Mouse (Mus musculus) heart, embryonic 13.5 days (tissue): ENCODE measurements at regions not wholly inside any gene's neighbourhood (a gene's known extent, or its start where the extent isn't known, plus 50 kb on each side); places are given as distances from the start of the nearest gene placed in this dataset.

Source experiments
- ATAC-seq: fragments of 200-750 bp; cut with Nextera tagmentation; 2 replicates; pipeline ENCODE4 v1.8.0; 2017; ENCODE audit warnings: moderate TSS enrichment; ENCODE audit not compliant: insufficient number of reproducible peaks, low FRiP score, low TSS enrichment; ENCODE audit errors: extremely low read depth
- H3K27ac ChIP-seq: fragments of 300-500 bp; sonication (generic); replicated peaks from 2 replicates; pipeline ENCODE4 v1.5.1; 2015; ENCODE audit warnings: moderate library complexity, mild to moderate bottlenecking, inconsistent platforms
- H3K27me3 ChIP-seq: fragments of 300-500 bp; sonication (generic); replicated peaks from 2 replicates; pipeline ENCODE4 v1.6.1; 2015; ENCODE audit warnings: mild to moderate bottlenecking, inconsistent platforms
- H3K36me3 ChIP-seq: fragments of 300-500 bp; sonication (generic); 2 replicates; pipeline ENCODE4 v1.6.1; 2015; ENCODE audit warnings: mild to moderate bottlenecking, inconsistent platforms
- H3K4me1 ChIP-seq: fragments of 300-500 bp; sonication (generic); 2 replicates; pipeline ENCODE4 v1.6.1; 2015; ENCODE audit warnings: inconsistent platforms
- H3K4me2 ChIP-seq: fragments of 300-500 bp; sonication (generic); 2 replicates; pipeline ENCODE4 v1.6.1; 2015; ENCODE audit warnings: inconsistent platforms, mild to moderate bottlenecking, moderate library complexity
- H3K4me3 ChIP-seq: fragments of 300-500 bp; sonication (generic); 2 replicates; pipeline ENCODE4 v1.5.1; 2015; ENCODE audit warnings: moderate library complexity, mild to moderate bottlenecking, inconsistent platforms
- H3K9ac ChIP-seq: fragments of 300-500 bp; sonication (generic); 2 replicates; pipeline ENCODE4 v1.6.1; 2015; ENCODE audit warnings: inconsistent platforms, mild to moderate bottlenecking, moderate library complexity
- H3K9me3 ChIP-seq: fragments of 300-500 bp; sonication (generic); 2 replicates; pipeline ENCODE4 v1.6.1; 2016; ENCODE audit warnings: inconsistent platforms
- WGBS: fragments of 180-500 bp; shearing (Covaris S2); methylation state at CpG from one replicate; pipeline ENCODE4 v1.1.7; 2015; ENCODE audit warnings: mixed read lengths; 5-methylcytosine and 5-hydroxymethylcytosine counted together

DNA sequence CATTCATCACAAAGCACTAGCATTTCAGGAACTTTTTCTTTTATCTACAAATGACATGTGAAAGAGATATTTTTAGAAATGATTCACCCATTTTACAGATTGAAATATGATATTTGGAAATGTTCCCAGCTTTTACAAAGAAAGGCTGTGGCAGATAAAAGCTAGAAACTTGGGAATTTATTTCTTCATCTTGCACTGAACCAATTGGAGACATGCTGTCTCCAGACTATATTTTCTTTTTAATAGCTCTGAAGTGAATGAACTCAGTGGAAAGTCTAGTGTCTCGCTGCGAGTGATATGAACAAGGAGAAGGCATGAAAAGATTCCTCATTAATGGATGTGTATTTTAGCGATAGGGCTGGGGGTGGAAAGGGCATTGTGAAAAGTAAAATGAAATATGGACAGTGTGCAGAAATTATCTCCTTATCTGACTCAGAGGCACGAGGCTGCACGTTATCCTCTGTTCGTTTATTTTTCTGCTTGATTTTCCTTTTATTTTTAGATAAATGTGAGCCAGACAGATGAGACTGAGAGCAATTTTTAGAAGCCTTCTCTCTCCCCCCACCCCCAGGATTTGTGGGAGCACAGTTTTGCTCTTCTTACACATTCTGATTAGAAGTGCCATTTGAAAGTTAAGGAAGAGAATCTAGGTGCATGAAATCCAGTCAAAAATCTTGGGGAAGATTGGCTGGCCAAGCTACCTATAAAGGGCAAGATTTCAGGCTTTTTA lies 96.0 kb upstream of the Tcf21 start:
- Histone ChIP-seq H3K27ac (peak overlapping the region; percentile 28; the same call in 1 of the 2 replicates), H3K4me3 (no peak overlapping the region), H3K27me3 (no peaks in the 10 kb centered on the region), H3K36me3 (no peaks in the 10 kb centered on the region), H3K9me3 (no peaks in the 10 kb centered on the region), H3K4me2 (no peak overlapping the region), H3K9ac (no peak overlapping the region), H3K4me1 (no peaks in the 10 kb centered on the region)
- no peak for ATAC-seq
- WGBS: 36% methylated on average over 6 of the region's 6 CpGs

DNA sequence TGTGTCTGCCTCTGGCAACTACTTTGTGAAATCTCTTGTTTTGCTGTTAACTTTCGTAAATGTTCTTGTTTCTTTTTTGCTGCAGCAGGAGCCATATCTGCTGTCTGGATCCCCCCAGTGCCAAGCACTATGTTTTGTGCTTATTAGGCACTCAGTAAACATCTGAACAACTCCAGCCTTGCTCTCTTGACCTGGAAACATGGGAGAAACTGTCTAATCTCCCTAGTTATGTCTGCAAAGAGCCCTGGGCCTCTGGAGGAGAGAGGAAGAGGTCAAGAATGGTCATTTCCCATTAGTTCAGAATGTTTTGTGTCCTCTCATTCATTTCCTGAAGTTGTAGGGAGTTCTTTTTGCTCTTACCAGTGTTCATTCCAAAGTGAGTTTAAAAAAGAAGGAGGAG lies 93.1 kb upstream of the Tcf21 start:
- 73% methylated on average over 1 of the region's 1 CpGs for WGBS
- ATAC-seq: no peak

DNA sequence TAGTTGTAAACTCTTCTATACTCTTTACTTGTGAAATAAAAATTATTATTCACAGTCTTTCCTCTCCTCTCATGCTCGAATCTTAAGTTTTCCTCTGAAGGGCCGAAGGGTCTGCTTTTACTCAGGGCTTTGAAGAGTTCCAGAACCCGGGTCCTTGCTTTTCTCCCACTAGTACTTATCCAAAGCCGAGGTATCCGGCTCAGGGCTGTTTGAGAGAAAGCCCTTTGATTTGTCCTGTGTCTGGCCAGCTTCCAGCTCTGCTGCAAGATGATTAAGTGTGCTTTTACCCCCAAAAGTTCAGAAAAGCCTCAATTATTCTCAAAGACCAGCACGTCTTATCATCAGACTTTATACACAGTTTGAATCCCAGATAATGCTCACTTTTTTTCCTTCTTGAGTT lies 88.7 kb upstream of the Tcf21 start:
- WGBS: 34% methylated on average over 6 of the region's 6 CpGs
- Histone ChIP-seq H3K4me1 (peaks cover 5% of the 10 kb centered on the region; the same call in 1 of the 2 replicates), H3K4me2 (no peak overlapping the region), H3K36me3 (no peaks in the 10 kb centered on the region), H3K27ac (peak overlapping the region; percentile 24; the same call in 1 of the 2 replicates), H3K4me3 (no peak overlapping the region), H3K9ac (no peak overlapping the region), H3K9me3 (no peaks in the 10 kb centered on the region), H3K27me3 (no peaks in the 10 kb centered on the region)
- ATAC-seq: no peak

More for the DNA sequence above, 93.1 kb upstream of the Tcf21 start:
- H3K27ac ChIP-seq: no peak overlapping the region
- H3K27me3 ChIP-seq: no peaks in the 10 kb centered on the region
- no peak overlapping the region for H3K9ac ChIP-seq
- H3K9me3 ChIP-seq: no peaks in the 10 kb centered on the region
- H3K4me2 ChIP-seq: no peak overlapping the region
- peaks cover 5% of the 10 kb centered on the region; the same call in 1 of the 2 replicates for H3K4me1 ChIP-seq
- no peak overlapping the region for H3K4me3 ChIP-seq
- H3K36me3 ChIP-seq: no peaks in the 10 kb centered on the region

GRCm38 (mm10) chr10:22905281-22905680 lies 85.3 kb upstream of the Tcf21 start:
- H3K4me2 ChIP-seq: no peak overlapping the region
- no peak overlapping the region for H3K27ac ChIP-seq
- no peak overlapping the region for H3K9ac ChIP-seq
- H3K36me3 ChIP-seq: no peaks in the 10 kb centered on the region
- no peaks in the 10 kb centered on the region for H3K27me3 ChIP-seq
- H3K4me1 ChIP-seq: peaks cover 5% of the 10 kb centered on the region; the same call in 1 of the 2 replicates
- ATAC-seq: no peak
- H3K4me3 ChIP-seq: no peak overlapping the region
- no peaks in the 10 kb centered on the region for H3K9me3 ChIP-seq
- WGBS: 76% methylated on average over 2 of the region's 2 CpGs

DNA sequence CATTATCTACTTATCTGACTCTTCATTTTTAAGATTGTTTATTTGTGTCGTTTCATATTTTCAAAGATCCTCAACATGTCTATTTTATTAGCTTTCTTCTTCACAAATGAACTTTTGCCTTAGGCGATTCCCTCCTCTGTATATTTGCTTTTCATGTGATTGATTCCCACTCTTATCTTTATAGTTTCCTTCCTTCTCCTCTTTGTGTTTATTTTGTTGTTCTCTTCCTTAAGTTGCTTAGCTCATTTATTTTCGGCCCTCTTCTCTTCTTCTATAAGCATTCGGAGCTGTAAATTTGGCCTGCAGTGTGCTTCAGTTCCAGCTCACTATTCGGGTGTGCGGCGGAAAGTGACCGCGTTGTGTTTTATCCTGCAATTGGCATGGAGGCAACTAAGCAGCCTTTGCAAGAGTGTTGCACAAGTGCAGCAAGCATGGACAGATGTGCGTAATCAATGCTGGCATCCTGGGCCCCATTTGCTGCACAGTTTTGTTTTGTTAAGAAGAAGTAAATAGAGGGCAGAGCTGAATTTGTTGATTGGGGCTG lies 73.5 kb upstream of the Tcf21 start:
- 65% methylated on average over 10 of the region's 10 CpGs for WGBS
- no peak overlapping the region for H3K4me3 ChIP-seq
- no peak overlapping the region for H3K4me2 ChIP-seq
- no peaks in the 10 kb centered on the region for H3K9me3 ChIP-seq
- H3K36me3 ChIP-seq: no peaks in the 10 kb centered on the region
- no peaks in the 10 kb centered on the region for H3K27me3 ChIP-seq
- no peak overlapping the region for H3K27ac ChIP-seq
- H3K4me1 ChIP-seq: no peaks in the 10 kb centered on the region
- no peak for ATAC-seq
- no peak overlapping the region for H3K9ac ChIP-seq

- Histone ChIP-seq H3K27ac (peak overlapping the region; percentile 49), H3K4me2 (no peak overlapping the region), H3K4me3 (no peak overlapping the region), H3K4me1 (0 out of 2 replicates have a peak, but pooled peaks cover 10% of the 10 kb centered on the region), H3K9ac (no peak overlapping the region), H3K27me3 (no peaks in the 10 kb centered on the region), H3K36me3 (no peaks in the 10 kb centered on the region), H3K9me3 (no peaks in the 10 kb centered on the region)
- no peak for ATAC-seq
- 34% methylated on average over 6 of the region's 6 CpGs for WGBS
Observed at GRCm38 (mm10) chr10:22887451-22887850, 67.5 kb upstream of the Tcf21 start.

DNA sequence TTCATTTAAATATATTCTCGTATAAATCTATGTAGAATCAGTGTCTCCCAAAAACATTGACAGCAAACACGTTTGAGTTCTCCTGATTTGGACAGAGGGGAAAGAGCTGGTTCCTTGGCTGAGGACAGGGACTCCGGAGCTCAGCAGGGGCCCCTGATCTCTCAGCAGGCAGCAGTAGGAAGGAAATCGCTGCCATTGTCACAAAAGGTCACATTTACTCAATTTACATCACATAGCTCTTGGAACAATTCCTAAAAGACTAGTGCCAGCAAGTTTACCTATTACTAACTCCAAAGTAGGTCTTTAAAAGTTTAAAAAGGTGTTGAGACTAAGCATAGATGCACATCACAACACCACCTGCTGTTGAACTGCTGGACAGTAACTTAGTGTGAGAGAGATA lies 59.7 kb upstream of the Tcf21 start:
- H3K4me1 ChIP-seq: peaks cover 13% of the 10 kb centered on the region
- no peaks in the 10 kb centered on the region for H3K36me3 ChIP-seq
- ATAC-seq: no peak
- no peaks in the 10 kb centered on the region for H3K9me3 ChIP-seq
- H3K27me3 ChIP-seq: no peaks in the 10 kb centered on the region
- no peak overlapping the region for H3K4me3 ChIP-seq
- no peak overlapping the region for H3K4me2 ChIP-seq
- WGBS: 26% methylated on average over 4 of the region's 4 CpGs
- H3K27ac ChIP-seq: no peak overlapping the region
- H3K9ac ChIP-seq: no peak overlapping the region

DNA sequence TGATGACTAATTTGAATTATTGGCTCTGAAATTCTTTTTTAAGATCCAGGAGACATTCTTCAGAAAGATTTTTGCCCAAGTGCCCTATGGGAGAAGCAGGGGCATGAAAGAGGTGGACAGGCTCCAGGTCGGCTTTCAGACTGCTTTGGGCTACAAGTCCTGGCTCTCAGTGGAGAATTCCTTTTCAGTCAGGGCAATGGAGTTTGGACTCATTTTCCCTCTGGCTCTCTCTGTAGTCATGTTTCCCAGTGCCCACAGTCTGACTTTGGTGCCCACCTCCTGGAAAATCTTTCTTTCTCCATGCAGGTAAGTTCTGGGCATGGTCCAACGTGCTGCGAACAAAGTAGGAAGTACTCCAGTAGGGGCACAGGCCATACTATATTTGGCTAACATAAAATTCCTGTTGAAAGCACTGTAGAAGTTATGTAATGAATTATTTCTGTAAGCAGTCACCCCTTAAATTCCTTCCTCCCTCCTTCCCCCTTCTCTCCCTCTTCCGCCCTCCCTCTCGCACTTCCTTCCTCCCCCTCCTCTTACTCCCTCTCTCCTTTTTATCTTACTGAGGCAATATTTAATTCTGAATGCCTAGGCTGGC lies 57.7 kb upstream of the Tcf21 start:
- H3K4me3 ChIP-seq: no peak overlapping the region
- no peaks in the 10 kb centered on the region for H3K27me3 ChIP-seq
- no peak overlapping the region for H3K4me2 ChIP-seq
- H3K36me3 ChIP-seq: no peaks in the 10 kb centered on the region
- ATAC-seq: no peak
- 0 out of 2 replicates have a peak overlapping the region, but pooled peaks have one; percentile 4 for H3K27ac ChIP-seq
- H3K9me3 ChIP-seq: no peaks in the 10 kb centered on the region
- peaks cover 19% of the 10 kb centered on the region for H3K4me1 ChIP-seq
- WGBS: 45% methylated on average over 5 of the region's 5 CpGs
- H3K9ac ChIP-seq: no peak overlapping the region

GRCm38 (mm10) chr10:22877028-22877427 lies 57.1 kb upstream of the Tcf21 start:
- Histone ChIP-seq H3K4me3 (no peak overlapping the region), H3K9me3 (no peaks in the 10 kb centered on the region), H3K4me2 (no peak overlapping the region), H3K9ac (no peak overlapping the region), H3K27me3 (no peaks in the 10 kb centered on the region), H3K36me3 (no peaks in the 10 kb centered on the region), H3K4me1 (peaks cover 21% of the 10 kb centered on the region), H3K27ac (no peak overlapping the region)
- no peak for ATAC-seq
- 47% methylated on average over 2 of the region's 2 CpGs for WGBS

- Histone ChIP-seq H3K4me2 (no peak overlapping the region), H3K4me3 (no peak overlapping the region), H3K4me1 (peaks cover 21% of the 10 kb centered on the region), H3K36me3 (no peaks in the 10 kb centered on the region), H3K27me3 (no peaks in the 10 kb centered on the region), H3K9ac (no peak overlapping the region), H3K27ac (peak overlapping the region; percentile 48), H3K9me3 (no peaks in the 10 kb centered on the region)
- 48% methylated on average over 5 of the region's 5 CpGs for WGBS
- ATAC-seq: no peak
Observed at GRCm38 (mm10) chr10:22875675-22876074, 55.7 kb upstream of the Tcf21 start.

DNA sequence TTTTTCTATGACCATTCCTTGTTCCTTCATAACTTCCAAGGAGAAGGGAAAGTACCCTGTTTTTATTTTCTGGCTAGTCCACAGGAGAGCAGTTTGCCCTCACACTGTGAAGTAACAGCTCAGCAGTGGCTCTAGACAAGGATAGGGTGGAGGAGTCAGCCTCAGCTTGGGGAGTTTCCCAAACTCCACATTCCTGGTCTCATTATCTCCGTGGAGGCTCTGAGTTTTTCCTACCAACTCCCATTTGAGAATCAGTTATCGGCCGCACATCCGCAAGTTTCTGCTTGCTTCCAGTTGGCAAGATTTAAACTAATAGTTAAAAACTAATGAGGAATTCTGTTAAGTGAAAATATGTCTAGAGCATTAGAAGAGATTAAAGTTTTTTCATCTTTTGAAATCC lies 55.2 kb upstream of the Tcf21 start:
- 30% methylated on average over 4 of the region's 4 CpGs for WGBS
- H3K27ac ChIP-seq: peak overlapping the region; percentile 28; the same call in 1 of the 2 replicates

More for the DNA sequence above, 55.2 kb upstream of the Tcf21 start:
- no peak overlapping the region for H3K4me3 ChIP-seq
- peaks cover 21% of the 10 kb centered on the region for H3K4me1 ChIP-seq
- H3K27me3 ChIP-seq: no peaks in the 10 kb centered on the region
- no peaks in the 10 kb centered on the region for H3K9me3 ChIP-seq
- no peaks in the 10 kb centered on the region for H3K36me3 ChIP-seq
- H3K4me2 ChIP-seq: no peak overlapping the region
- H3K9ac ChIP-seq: no peak overlapping the region
- ATAC-seq: no peak
